Mouse (Mus musculus) T-helper 2 cell (primary cell): Measurements from ENCODE around the gene Cblb.

Experiments
- in situ Hi-C: fragments of 300-600 bp; cut with MboI, MseI; formaldehyde crosslinking; loops from one replicate; pipeline ENCODE4 v1.15.1; 2025; ENCODE audit warnings: high pct_unique_total_duplicates

The Cblb gene

GRCm38 (mm10) chr16:52069648-52070047, 38.6 kb downstream of the Cblb start:
- in situ Hi-C loops: loop anchor here (25.0 kb wide), 1 partner anchor 382 kb away; no protein-coding TSS in a partner anchor

- in situ Hi-C loops: loop anchor here (25.0 kb wide), 1 partner anchor 383 kb away; no protein-coding TSS in a partner anchor
These were observed 39.1 kb downstream of the Cblb start for GRCm38 (mm10) chr16:52070128-52070527.

GRCm38 (mm10) chr16:52071290-52071689, 40.3 kb downstream of the Cblb start:
- in situ Hi-C loops: loop anchor here (25.0 kb wide), 1 partner anchor 384 kb away; no protein-coding TSS in a partner anchor

- in situ Hi-C loops: loop anchor here (25.0 kb wide), 1 partner anchor 384 kb away; no protein-coding TSS in a partner anchor
These were observed 40.8 kb downstream of the Cblb start for GRCm38 (mm10) chr16:52071766-52072209.

GRCm38 (mm10) chr16:52076652-52077051, 45.6 kb downstream of the Cblb start:
- in situ Hi-C loops: no loop called here

- in situ Hi-C loops: no loop called here
These were observed 46.9 kb downstream of the Cblb start for GRCm38 (mm10) chr16:52077901-52078300.

GRCm38 (mm10) chr16:52078758-52079474, 47.9 kb downstream of the Cblb start:
- in situ Hi-C loops: no loop called here

- in situ Hi-C loops: no loop called here
These were observed 48.4 kb downstream of the Cblb start for GRCm38 (mm10) chr16:52079475-52079823.

- in situ Hi-C loops: no loop called here
These were observed 49.8 kb downstream of the Cblb start for GRCm38 (mm10) chr16:52080619-52081395.

GRCm38 (mm10) chr16:52081756-52082155, 50.7 kb downstream of the Cblb start:
- in situ Hi-C loops: no loop called here

GRCm38 (mm10) chr16:52086793-52087450, 55.9 kb downstream of the Cblb start:
- in situ Hi-C loops: no loop called here

- in situ Hi-C loops: no loop called here
These were observed 58.3 kb downstream of the Cblb start for GRCm38 (mm10) chr16:52089354-52089753.

GRCm38 (mm10) chr16:52090899-52091298, 59.9 kb downstream of the Cblb start:
- in situ Hi-C loops: loop anchor here (5.0 kb wide), 1 partner anchor 1259 kb away; no protein-coding TSS in a partner anchor

- in situ Hi-C loops: loop anchor here (5.0 kb wide), 1 partner anchor 1261 kb away; no protein-coding TSS in a partner anchor
These were observed 62.6 kb downstream of the Cblb start for GRCm38 (mm10) chr16:52093325-52094253.

- in situ Hi-C loops: loop anchor here (5.0 kb wide), 1 partner anchor 1263 kb away; no protein-coding TSS in a partner anchor
These were observed 63.9 kb downstream of the Cblb start for GRCm38 (mm10) chr16:52094735-52095459.

GRCm38 (mm10) chr16:52095643-52096042, 64.6 kb downstream of the Cblb start:
- in situ Hi-C loops: no loop called here

- in situ Hi-C loops: no loop called here
These were observed 69.4 kb downstream of the Cblb start for GRCm38 (mm10) chr16:52100466-52100865.

GRCm38 (mm10) chr16:52104608-52105007, 73.6 kb downstream of the Cblb start:
- in situ Hi-C loops: no loop called here

- in situ Hi-C loops: no loop called here
These were observed 76.8 kb downstream of the Cblb start for GRCm38 (mm10) chr16:52107836-52108235.

GRCm38 (mm10) chr16:52114473-52114872, 83.4 kb downstream of the Cblb start:
- in situ Hi-C loops: no loop called here
